Mouse (Mus musculus) layer of hippocampus, postnatal 36 days (tissue): Measurements from ENCODE around the gene Nfyc. TPM values are rescaled to one million over a fixed set of nuclear protein-coding genes. Genes with fewer than 3 reads are reported as not detected.

Experiments used
- DNase-seq, 2 experiments: peaks; one replicate each; pipeline ENCODE4 v3.0.0; 2022
- total RNA-seq, 2 experiments: library from RNA; stranded (reverse); gene quantifications; 2 replicates each; pipeline ENCODE4 v1.2.3; 2021

Nfyc gene
- total RNA-seq, 2 experiments from 2014 or later, result 49.0 to 52.9 TPM

DNA sequence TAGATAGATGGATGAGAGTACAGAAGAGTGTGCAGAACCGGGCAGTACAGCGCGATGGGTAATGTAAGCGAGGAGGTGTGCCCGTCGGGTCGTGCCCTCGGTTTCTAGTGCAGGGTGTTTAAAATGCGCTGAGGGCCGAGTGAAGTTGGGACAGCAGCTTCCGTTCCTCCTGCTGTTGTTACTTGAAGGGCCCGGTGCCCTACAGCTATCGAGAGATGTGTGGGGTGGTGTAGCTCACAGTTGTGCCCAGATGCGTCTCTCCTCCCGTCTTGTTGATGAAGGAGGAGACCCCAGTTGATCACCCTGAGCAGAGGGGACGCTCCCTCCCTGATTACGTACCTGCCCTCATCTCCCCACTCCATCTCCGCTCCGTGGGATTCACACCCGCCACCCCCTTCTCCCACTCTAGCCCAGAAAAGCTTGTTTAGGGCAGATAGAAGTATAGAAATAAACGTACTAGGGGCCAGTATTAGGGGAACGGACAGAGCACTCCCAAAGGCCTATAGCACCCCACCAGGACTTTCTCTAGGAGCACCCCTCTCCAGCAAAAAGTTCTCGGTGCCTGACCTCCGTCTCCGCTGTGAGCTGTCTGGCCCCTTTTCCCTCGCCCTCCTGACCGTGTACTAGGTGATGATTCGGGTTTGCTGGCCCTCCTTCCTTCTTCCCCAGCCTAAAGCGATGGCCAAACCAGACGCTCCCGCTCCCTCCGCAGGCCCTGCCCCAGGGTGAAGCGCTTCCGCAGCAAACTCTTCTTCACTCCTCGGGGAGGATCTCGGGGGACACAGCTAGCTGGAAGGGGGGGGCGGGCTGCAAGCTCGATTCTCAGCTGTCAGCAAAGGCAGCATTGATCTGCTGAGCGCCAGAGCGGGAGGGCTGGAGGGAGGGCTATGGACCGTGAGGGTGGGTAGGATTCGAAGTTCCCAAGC lies 83.2 kb downstream of the Nfyc start, which contains the start of gene Kcnq4:
Kcnq4 (minus strand) TSS at position 672 of the 926 bp plus-strand sequence.
- no peak for DNase-seq

DNA sequence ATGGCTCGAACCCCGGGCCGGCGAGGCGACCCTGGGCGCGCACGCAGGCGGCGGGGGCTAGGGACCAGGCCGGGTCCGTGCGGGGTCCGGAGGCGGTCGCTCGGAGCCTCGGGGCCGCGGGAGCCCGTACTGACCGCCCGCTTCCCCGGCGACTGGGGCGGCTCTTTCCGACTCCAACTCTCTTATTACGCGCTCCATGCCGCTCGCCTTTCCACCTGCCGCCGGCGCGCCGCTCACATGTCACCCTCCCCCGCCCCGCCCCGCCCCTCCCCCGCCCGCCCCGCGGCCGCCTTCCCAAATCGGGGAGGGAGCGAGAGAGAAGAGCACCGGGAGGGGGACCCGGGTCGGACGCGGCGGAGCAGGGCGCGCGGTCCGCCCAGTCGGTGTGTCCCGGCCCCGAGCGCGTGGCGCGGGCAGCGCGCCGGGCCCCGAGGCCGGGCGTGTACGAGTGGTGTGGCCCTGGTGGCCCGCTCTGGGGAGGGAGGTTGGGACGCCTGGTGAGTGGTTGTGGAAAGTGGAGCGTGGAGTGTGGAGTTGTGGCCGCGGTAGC lies 84.1 kb downstream of the Nfyc start:
- no peak for DNase-seq

DNA sequence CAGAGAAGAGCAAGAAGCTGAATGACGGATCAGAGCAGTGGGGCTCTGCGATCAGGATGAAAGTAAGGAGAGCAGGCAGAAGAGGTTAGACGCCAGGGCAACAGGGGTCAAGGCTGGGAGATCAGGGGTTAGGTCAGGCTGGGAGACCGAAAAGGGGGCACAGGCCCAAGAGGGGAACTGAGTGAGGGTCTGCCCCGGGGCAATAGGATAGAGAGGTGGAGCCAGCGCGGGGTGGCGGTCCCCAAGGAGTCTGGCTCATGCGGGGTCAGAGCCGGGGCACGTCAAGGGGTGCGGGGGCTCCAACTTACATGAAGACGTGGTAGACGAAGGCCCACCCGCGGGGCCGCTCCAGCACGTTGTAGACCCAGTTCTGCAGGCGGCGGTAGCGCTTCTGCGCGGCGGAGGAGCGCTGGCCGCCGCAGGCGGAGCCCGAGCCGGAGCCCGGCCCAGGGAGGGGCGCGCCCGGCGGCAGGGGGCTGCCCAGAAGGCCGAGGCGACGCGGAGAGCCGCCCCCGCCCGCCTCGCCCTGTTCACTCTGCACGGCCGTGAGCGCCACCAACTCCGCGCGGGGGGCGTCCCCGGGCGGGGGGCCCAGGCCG lies 84.7 kb downstream of the Nfyc start:
- DNase-seq, result no peak

DNA sequence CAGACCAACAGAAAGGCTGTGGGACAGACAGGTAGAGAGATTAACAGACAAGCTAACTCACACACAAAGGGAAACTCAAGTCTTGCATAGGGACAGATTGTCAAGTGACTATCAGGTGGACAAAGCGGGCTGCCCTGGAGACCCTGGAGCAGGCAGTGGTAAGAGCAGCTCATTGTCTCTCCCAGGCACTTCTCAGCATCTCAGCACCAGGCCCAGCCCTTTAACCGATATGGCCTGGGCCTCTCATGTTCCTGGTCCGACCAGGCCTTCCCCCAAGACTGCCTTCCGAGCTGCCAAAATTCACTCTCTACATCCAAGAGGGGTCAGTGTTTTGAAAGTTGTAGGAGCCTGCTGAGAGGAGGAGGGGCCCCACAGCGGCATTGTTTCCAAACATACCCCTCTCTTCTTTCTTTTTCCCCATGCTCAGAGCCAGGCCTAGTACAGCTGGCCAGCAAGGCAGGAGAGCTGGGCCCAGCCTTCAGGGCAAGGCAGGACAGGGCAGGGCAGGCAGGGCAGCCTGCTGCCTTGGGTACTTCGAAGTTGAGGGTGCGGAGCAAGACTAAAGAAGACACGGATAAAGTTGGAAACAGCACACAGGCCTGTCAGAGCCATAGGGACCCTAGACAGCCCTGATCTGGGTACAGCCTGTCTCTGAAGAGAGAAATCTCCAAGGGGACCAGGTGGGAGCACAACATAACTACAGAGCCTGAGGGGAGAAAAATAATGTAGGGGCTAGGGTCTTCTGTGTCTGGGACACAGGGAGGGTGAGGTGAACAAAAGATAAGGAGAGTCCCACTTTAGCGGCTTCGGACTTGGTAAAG lies 85.4 kb downstream of the Nfyc start:
- DNase-seq, result no peak

DNA sequence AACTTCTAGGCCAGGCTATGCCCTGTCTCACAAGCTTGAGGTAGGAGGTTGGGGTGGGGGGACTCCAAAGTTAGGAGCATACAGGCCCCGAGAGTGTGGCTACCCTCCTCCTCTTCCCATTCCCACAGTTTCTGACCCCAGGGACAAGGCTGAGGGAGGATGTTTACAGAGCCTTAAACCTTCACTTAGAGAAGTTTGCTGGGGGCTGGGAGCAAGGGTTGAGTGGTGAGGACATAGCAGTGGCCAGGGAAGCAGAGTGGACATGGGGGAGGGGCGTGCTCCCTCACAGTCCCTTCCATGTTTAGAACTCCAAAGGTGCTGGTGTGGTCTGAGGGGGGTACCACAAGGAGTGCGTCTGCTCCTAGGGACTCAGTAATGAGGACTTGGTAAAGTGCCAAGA lies 87.7 kb downstream of the Nfyc start:
- no peak for DNase-seq

DNA sequence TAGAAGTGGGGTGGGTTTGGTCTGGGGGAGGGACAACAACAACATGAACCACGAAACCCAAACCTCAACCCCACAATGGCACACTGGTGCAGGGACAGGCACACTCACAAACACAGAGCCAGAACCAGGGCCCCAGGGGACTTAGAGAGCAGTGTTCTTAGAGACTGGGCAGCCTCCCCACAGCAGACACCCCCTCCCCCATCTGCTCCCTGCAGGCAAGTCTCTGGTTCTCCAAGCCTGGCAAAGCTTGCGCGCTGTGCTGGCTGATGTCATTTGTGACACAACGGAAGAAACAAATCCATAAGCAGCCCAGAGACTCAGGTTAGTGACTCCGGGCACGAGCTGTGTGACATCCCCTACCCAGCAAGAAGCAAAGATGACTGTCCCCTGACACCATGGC lies 90.1 kb downstream of the Nfyc start:
- DNase-seq, result peak in 1 of 2 experiments; percentile 32

DNA sequence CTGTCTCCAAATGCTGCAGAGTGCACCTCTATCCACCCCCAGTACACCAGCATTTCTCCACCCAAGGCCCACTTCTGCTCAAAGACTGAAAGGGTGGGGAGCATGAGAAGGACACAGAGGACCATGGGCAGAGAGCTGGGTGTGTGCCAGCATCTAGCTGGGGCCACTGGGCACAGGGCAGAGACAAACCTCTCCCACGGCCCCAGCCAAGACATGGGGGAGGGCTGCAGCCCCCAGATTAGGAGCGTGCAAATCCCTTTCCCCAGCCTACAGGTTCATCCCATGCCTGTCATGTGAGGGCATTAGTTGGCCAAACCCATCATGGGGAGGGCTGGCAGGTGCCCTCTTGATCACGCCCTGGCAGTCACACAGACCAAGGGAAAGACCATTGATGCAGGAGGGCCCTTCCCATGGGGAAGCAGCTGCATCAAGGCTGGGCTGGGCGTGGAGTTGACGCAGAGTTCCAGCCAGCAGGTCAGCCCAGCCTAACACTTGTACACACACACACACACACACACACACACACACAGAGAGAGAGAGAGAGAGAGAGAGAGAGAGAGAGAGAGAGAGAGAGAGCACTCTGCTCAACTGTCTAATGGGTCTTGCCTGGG lies 97.3 kb downstream of the Nfyc start:
- DNase-seq, result no peak

DNA sequence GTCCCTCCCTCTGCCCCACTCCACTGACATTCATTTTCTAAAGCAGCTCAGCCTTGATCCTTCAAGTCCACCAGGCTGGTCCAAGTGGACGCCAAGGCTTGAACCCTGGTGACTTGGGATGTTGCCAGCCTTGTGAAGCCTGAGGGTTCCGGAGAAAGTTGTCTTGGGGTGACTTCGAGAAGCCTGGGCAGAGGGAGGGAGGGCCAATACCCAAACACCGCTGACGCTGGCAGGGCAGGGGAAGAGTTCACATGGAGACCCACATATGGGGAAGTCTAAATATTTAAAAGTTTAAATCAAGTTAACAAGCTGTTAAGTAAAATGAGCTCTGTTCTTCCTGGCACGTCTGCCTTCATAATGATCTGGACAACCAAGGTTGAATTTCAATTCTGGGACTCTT lies 98.6 kb downstream of the Nfyc start:
- DNase-seq, result no peak

DNA sequence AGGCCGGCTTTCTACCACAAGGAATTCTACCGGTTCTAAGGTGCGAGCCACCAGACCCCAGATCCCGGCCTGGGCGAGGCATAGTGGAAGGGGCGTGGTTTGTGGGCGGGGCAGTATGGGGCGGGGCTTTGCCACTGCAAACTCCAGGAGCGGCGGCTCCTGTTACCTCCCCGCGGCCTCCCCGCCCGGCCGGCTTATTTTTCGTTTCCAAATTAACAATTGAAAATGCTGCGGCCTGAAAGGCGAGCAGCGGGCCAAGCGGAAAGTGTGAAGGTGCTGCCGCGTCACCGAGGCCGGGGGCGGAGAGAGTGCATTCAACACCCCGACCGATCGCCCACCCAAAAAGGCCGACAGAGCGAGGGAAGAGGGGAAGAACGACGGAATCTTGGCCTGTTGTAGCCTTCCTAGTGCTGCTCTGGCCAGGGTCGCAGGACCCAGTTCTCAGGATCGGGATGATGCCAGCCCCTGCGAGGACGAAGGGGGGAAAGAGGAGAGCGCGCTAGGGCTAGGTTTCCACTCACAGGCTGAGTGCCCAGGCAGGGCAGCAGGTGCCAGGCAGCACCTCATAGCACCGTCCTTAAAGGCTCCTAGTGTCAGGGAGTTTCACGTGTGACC lies 100.2 kb downstream of the Nfyc start:
- DNase-seq, result peak in 1 of 2 experiments; percentile 23

DNA sequence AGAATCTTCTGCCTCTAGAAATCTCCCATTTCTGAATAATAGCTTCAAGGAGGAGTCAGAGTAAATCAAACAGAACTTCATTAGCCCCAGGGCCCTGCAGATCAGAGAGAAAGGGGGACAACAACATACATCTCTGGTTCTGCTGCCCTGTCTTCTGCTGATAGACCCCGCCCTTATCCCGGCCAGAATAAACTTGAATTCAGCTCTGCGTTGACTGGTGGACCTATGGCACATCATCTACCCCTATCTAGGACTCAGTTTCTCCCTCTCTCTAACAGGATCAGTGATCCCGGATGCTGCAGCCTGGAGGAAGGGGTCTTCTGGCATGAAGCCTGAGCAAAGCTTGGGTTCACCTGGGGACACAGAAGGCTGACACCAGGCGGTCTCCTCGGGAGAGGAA lies 100.8 kb downstream of the Nfyc start:
- DNase-seq, result no peak

DNA sequence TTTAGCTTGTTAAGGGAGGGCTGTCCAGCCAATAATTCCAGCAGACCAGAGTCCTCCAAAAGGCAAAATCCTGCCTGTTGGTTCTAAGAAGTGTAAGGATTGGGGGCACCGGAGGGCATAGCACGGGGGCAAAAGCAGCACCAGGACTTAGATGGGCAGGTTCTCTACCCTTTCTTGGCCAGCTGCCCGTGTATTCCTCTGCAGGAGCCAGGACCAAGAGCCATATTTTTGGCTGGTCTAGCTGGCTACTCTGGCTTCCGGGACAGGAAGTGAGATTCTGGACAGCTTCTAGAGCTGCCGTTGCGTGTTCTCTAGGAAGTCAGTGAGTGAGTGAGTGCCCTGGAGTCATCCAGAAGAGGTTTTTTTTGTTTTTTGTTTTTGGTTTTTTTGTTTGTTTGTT lies 101.2 kb downstream of the Nfyc start:
- DNase-seq, result no peak

DNA sequence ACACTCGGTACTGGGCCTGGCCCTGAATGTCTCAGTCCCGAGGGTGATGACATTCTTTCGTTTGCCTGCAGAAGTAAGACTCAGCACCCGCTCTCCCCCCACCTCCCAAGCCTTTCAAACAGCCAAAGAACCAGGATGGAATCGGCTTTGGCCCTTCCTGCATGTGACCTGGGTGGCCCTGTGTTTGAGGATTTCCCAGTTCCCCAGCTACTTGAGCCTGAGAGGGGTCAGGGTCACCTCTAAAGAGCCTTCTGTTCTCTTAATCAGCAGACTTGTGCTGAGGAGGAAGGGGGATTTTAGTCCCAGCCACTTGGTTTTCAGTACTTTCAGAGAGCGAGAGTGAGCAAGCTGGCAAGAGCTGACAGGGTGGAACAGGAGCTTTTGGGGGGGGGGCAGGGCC lies 101.9 kb downstream of the Nfyc start:
- no peak for DNase-seq

DNA sequence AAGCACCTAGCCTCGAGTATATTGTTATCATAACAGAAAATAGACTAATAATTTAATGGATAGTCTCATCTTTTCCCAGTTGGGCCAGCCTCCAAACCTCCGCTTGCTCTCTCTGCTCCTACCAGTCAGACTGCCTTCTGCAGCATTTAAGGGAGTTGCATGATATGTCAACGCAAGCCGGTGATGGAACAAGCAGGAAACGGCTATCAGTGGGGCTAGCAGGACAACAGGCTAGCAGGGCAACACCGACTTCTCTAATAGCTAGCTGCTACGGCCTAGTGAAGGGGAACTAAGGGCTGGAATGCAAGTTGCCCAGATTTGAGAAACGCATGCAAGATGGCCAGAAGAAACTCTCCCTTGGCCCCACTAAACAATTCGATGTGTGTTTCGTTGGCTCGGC lies 103.5 kb downstream of the Nfyc start:
- DNase-seq, result no peak

DNA sequence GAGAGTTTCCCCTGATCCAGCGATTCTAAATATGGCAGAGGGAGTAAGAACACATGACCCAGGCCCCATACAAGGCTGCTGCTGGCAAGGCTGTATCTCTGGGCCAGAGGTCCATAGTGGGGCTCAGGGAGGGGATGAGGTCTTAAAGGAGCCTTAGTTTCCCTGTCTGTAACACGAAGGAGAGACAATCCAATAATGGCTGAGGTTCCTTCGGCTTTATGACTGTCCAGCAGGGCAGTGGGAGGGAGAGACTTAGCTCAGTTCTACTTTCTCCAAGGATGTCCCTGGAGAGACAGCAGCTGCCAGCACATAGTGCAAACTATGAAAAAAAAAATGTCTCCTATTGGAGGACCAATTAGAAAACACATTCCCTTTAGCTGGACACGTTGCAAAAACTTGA lies 105.2 kb downstream of the Nfyc start:
- no peak for DNase-seq

DNA sequence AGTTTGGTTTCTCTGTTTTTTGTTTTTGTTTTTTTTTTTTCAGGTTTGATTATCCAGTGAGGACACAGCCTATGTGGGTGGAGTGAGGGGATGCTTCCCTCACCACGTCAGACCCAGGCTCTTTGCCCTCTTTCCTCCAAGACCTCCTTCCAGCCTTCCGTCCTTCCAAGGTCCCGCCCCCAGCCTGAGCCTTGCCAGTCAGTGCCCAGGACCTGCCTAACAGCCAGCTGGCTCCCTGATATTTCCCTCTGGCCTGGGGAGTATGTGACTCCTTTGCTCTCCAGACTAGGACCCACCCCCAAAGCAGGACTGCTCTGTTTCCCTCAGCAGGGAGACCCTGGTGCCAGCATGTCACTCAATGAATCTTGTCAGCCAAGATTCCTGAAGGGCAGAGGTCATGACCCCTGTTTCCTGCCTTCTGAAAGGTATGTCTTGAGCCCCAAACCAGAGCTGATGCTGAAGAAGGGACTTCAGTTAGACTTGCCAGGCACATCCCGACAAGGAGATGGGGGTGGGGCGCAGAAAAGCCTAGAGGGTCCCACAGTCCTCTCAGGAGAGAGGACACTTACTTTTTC lies 105.8 kb downstream of the Nfyc start:
- DNase-seq, result no peak

DNA sequence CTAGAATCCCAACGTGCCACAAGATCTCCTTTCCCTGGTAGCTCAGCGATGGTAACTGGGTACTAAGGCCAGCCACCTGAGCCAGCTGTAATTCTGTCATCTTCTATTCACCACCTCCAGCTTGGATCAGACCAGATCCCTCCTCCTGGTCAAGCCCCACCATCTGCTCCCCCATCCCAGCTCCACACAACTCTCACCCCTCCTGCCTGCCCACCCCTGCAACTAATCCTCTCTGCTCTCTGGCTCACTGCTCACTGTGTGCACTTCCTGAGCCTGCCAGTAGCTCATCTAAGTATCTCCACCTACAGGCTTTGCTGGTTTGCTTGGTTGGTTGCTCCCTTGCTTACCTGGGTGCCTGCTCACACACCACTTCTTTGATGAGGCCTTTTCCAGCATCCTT lies 109.8 kb downstream of the Nfyc start:
- no peak for DNase-seq

DNA sequence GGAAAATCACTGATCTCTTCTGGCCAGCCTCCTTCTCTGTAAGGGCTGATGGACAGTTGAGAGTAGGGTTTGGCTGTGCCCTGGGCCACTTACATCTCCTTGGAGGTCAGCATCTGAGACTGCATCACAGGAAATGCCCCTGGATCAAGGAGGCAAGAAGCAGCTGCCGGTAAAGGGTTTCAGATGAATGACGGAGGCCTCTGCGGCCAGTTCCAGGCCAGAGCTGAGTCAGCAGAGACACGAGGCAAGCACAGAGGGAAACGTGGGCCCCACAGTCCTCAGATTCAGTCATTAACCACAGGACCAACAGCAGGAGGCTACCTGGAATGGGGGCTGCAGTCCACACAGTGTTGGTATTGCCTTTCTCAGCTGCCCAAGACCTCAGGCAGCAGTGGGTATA lies 112.2 kb downstream of the Nfyc start:
- DNase-seq, result no peak

DNA sequence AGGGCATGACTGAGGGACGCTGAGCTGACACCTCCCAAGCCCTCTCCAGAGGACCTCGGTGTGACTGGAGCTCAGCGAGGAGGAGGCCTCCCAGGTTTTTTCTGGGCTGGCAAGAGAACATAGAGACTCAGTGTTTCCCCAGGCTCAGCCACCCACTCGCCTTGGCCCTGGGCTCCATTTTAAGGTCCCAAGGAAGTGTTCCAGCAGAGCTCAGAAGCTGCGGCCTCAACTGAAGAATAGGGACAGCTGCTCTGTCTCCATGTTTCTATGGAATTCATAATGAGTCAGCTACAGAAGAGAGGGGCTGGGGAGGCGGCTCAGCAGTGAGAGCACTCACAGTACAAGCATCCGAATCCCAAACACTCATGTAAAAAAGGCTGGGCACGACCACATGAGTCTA lies 113.8 kb downstream of the Nfyc start:
- DNase-seq, result peak; percentile 36 to 37

DNA sequence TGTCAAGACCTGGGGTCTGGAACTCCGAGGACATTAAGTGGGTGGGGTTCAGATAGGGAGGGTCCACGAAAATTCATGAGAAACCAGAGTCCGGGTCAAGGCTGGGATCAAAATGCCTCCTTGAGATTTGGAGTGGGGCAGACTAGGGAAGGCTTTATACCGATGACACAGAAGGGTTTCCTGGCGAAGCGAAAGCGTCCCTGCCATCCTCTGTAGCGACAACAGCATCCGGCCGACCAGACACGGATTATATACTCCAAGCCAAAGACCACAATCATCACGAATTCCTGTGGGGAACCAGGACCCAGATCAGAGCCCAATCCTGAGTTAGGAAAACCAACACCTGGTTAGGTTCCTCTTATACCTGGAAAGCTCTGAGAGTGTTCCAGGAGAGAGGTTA lies 114.6 kb downstream of the Nfyc start:
- DNase-seq, result no peak

DNA sequence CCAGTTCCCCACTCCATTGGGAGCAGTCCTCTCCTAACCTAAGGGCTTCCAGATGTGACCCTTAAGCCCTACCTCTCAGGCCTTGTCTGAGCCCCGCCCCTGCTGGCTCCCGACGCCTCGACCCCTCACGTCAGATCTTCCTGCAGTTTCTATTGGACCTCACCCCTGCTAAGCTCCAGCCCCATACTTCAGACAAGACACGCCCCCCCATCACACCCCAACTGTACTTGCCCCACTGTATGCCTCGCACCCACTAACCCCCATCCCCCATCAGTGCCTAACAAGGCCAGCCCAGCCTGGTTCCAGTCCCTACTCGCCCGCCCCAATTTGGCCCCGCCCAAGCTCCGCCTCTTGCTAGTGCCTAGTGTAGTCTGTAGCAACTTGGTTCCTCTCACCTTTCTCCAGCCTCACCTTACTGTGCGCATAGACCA lies 115.2 kb downstream of the Nfyc start:
- no peak for DNase-seq

DNA sequence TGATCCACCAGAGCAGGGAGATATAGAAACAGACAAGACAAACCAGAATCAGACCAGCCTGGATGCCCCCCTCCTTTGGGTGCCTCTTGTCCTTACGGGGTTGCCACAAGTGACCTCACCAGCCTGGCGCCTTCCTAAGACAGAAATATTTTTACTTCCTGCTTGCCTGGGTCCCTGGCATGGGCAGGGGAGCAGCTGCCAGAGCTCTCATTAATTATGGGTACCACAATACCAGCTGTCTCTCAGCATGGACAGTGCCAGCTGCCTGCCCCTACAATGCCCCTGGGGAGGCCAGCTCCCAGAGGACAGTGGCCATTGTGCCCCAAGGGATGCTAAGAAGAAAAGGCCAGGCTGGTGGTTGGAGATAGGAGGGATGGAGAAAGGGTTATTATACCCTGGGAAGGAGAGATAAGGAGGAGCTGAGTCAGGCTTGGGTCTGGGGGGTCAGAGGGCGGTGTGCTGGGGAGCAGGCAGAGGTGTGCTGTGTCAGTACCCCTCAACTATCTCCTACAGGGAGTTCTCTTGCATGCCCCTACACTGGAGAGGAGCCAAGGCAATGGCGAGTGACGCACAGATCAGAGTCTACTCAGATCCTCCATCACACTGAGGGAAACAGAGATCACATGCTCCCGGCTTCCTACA lies 117.4 kb downstream of the Nfyc start:
- peak in 1 of 2 experiments; percentile 31 for DNase-seq
